Mouse (Mus musculus) heart, postnatal 0 days (tissue): Measurements from ENCODE around the gene Dclre1b. TPM values are rescaled to one million over a fixed set of nuclear protein-coding genes. Genes with fewer than 3 reads are reported as not detected.
"Not testable (repeated sequence)": the region's sequence is repeated elsewhere in the genome, so short reads cannot be mapped to it uniquely, and the experiment has no call there.

ENCODE experiments used
- ATAC-seq: fragments of 200-750 bp; cut with Nextera tagmentation; 2 replicates; pipeline ENCODE4 v1.8.0; 2017; ENCODE audit warnings: low read depth, moderate number of reproducible peaks, moderate library complexity; ENCODE audit not compliant: insufficient read depth
- DNase-seq: peaks from one replicate; pipeline ENCODE4 v3.0.0-alpha.2; 2016; ENCODE audit warnings: low spot score
- H3K27ac ChIP-seq: fragments of 300-500 bp; sonication (generic); 2 replicates; pipeline ENCODE4 v1.5.1; 2014; ENCODE audit warnings: low read depth, mild to moderate bottlenecking
- H3K27me3 ChIP-seq: fragments of 300-500 bp; sonication (generic); 2 replicates; pipeline ENCODE4 v1.6.1; 2014; ENCODE audit warnings: low read length, mixed read lengths; ENCODE audit not compliant: control insufficient read depth, insufficient read depth
- H3K36me3 ChIP-seq: fragments of 300-500 bp; sonication (generic); replicated peaks from 2 replicates; pipeline ENCODE4 v1.6.1; 2014; ENCODE audit warnings: low read length, mixed read lengths; ENCODE audit not compliant: control insufficient read depth, insufficient read depth
- H3K4me1 ChIP-seq: fragments of 300-500 bp; sonication (generic); 2 replicates; pipeline ENCODE4 v1.6.1; 2014; ENCODE audit warnings: antibody characterized with exemption; ENCODE audit not compliant: control insufficient read depth, insufficient read depth
- H3K4me2 ChIP-seq: fragments of 300-500 bp; sonication (generic); 2 replicates; pipeline ENCODE4 v1.6.1; 2014; ENCODE audit warnings: low read depth, mild to moderate bottlenecking, low read length, moderate library complexity
- H3K4me3 ChIP-seq: fragments of 300-500 bp; sonication (generic); 2 replicates; pipeline ENCODE4 v1.5.1; 2014; ENCODE audit warnings: low read depth, low read length
- H3K9ac ChIP-seq: fragments of 300-500 bp; sonication (generic); replicated peaks from 2 replicates; pipeline ENCODE4 v1.6.1; 2014; ENCODE audit warnings: low read depth, low read length, mixed read lengths
- H3K9me3 ChIP-seq: fragments of 300-500 bp; sonication (generic); replicated peaks from 2 replicates; pipeline ENCODE4 v1.6.1; 2016; ENCODE audit warnings: low read length; ENCODE audit not compliant: control insufficient read depth
- CTCF ChIP-seq: IDR thresholded peaks from 2 replicates; pipeline ENCODE4 v1.5.1; 2016; ENCODE audit warnings: antibody characterized with exemption, control low read depth, low read depth
- EP300 ChIP-seq: IDR thresholded peaks from 2 replicates; pipeline ENCODE4 v1.6.1; 2016; ENCODE audit warnings: antibody characterized with exemption, low read depth
- WGBS: fragments of 180-500 bp; shearing (Covaris S2); extraction: QIAGEN DNeasy Blood & Tissue Kit; methylation state at CpG from one replicate; pipeline ENCODE4 v1.1.7; 2014; 5-methylcytosine and 5-hydroxymethylcytosine counted together
- polyA plus RNA-seq: library from polyadenylated mRNA; unstranded; fragments of >200 nt; fragmentation: Nextera tagmentation; extraction: Ambion mirVana; gene quantifications from 2 replicates; pipeline ENCODE4 v1.2.1, GENCODE M21; 2015
- total RNA-seq: library from RNA; depleted of rRNA; stranded (reverse); fragments of >200 nt; gene quantifications from 2 replicates; pipeline ENCODE4 v1.2.3, GENCODE M21; 2014; ENCODE audit warnings: low replicate concordance

Dclre1b gene
- total and polyA plus RNA-seq, 2 experiments from 2014 or later = 3.9 to 14.2 TPM

- no peak for DNase-seq
- H3K36me3 ChIP-seq = peaks cover 29% of the 10 kb centered on the region
- 93% methylated on average over 1 of the region's 1 CpGs for WGBS
- no peak for ATAC-seq
- peaks cover 9% of the 10 kb centered on the region; the same call in 1 of the 2 replicates for H3K4me1 ChIP-seq
- no peaks in the 10 kb centered on the region for H3K27me3 ChIP-seq
- no peaks in the 10 kb centered on the region for H3K9me3 ChIP-seq
- H3K27ac ChIP-seq = no peak overlapping the region
- no peak overlapping the region for H3K4me2 ChIP-seq
- no peak overlapping the region for H3K9ac ChIP-seq
- no peak overlapping the region for H3K4me3 ChIP-seq
- no peak for TF ChIP-seq EP300
- TF ChIP-seq CTCF = no peak
Measured at GRCm38 (mm10) chr3:103805671-103806070, 3.6 kb downstream of the Dclre1b start.

- TF ChIP-seq EP300 = no peak
- no peak for TF ChIP-seq CTCF
- ATAC-seq (no peak), DNase-seq (no peak)
- Histone ChIP-seq H3K4me3 (no peak overlapping the region), H3K27ac (peak overlapping the region; percentile 96), H3K36me3 (peaks cover 29% of the 10 kb centered on the region), H3K9ac (no peak overlapping the region), H3K9me3 (no peaks in the 10 kb centered on the region), H3K27me3 (no peaks in the 10 kb centered on the region), H3K4me1 (peaks cover 9% of the 10 kb centered on the region; the same call in 1 of the 2 replicates), H3K4me2 (no peak overlapping the region)
- 65% methylated on average over 8 of the region's 8 CpGs for WGBS
Measured at GRCm38 (mm10) chr3:103802861-103803260, 6.4 kb downstream of the Dclre1b start.

GRCm38 (mm10) chr3:103801631-103802531, 7.4 kb downstream of the Dclre1b start:
- TF ChIP-seq EP300 (peak; percentile 89), CTCF (no peak; the same call in 1 of the 2 replicates)
- Histone ChIP-seq H3K9me3 (no peaks in the 10 kb centered on the region), H3K4me1 (peaks cover 9% of the 10 kb centered on the region; the same call in 1 of the 2 replicates), H3K27ac (peak overlapping the region; percentile 96), H3K27me3 (no peaks in the 10 kb centered on the region), H3K36me3 (peaks cover 29% of the 10 kb centered on the region), H3K4me2 (peak overlapping the region; percentile 38), H3K9ac (0 out of 2 replicates have a peak overlapping the region, but pooled peaks have one; percentile 25), H3K4me3 (no peak overlapping the region)
- 17% methylated on average over 10 of the region's 10 CpGs for WGBS
- DNase-seq = peak; percentile 97
- ATAC-seq = peak; percentile 99

- ATAC-seq = no peak
- 39% methylated on average over 2 of the region's 2 CpGs for WGBS
- H3K9ac ChIP-seq = no peak overlapping the region
Measured at GRCm38 (mm10) chr3:103799507-103799906, 9.7 kb downstream of the Dclre1b start.

GRCm38 (mm10) chr3:103796389-103796788, 12.9 kb downstream of the Dclre1b start:
- Histone ChIP-seq H3K27me3 (no peaks in the 10 kb centered on the region), H3K27ac (no peak overlapping the region), H3K4me2 (no peak overlapping the region), H3K9me3 (no peaks in the 10 kb centered on the region), H3K9ac (no peak overlapping the region), H3K36me3 (no peaks in the 10 kb centered on the region), H3K4me3 (no peak overlapping the region), H3K4me1 (peaks cover 7% of the 10 kb centered on the region)
- no peak for TF ChIP-seq CTCF
- TF ChIP-seq EP300 = no peak
- WGBS = 59% methylated on average over 2 of the region's 2 CpGs
- ATAC-seq (no peak), DNase-seq (no peak)

More at GRCm38 (mm10) chr3:103799507-103799906, 9.7 kb downstream of the Dclre1b start:
- H3K9me3 ChIP-seq = no peaks in the 10 kb centered on the region
- H3K4me1 ChIP-seq = peaks cover 9% of the 10 kb centered on the region; the same call in 1 of the 2 replicates
- peaks cover 15% of the 10 kb centered on the region for H3K36me3 ChIP-seq
- DNase-seq = no peak
- H3K27me3 ChIP-seq = no peaks in the 10 kb centered on the region
- no peak overlapping the region for H3K4me2 ChIP-seq
- TF ChIP-seq CTCF (no peak), EP300 (no peak)
- no peak overlapping the region for H3K4me3 ChIP-seq
- H3K27ac ChIP-seq = no peak overlapping the region

- peaks cover 20% of the 10 kb centered on the region; the same call in 1 of the 2 replicates for H3K4me1 ChIP-seq
- H3K4me3 ChIP-seq = no peak overlapping the region
- H3K9ac ChIP-seq = no peak overlapping the region
- peak overlapping the region; percentile 95 for H3K27ac ChIP-seq
- no peaks in the 10 kb centered on the region for H3K27me3 ChIP-seq
- 64% methylated on average over 1 of the region's 1 CpGs for WGBS
- no peaks in the 10 kb centered on the region for H3K9me3 ChIP-seq
- ATAC-seq = no peak
- no peaks in the 10 kb centered on the region for H3K36me3 ChIP-seq
- no peak for TF ChIP-seq CTCF
- peak; percentile 65; the same call in 1 of the 2 replicates for TF ChIP-seq EP300
- DNase-seq = peak; percentile 36
- H3K4me2 ChIP-seq = no peak overlapping the region
Measured at GRCm38 (mm10) chr3:103792566-103792965, 16.7 kb downstream of the Dclre1b start.

GRCm38 (mm10) chr3:103792111-103792406, 17.2 kb downstream of the Dclre1b start:
- whole genome bisulfite sequencing = 71% methylated on average over 5 of the region's 5 CpGs
- H3K9me3 ChIP-seq, H3K9ac ChIP-seq, DNase-seq, H3K27me3 ChIP-seq, ATAC-seq, H3K36me3 ChIP-seq: not testable (repeated sequence)
- H3K4me3 ChIP-seq = 0 out of 2 replicates have a peak overlapping the region, but pooled peaks have one; percentile 97
- H3K4me2 ChIP-seq = peak overlapping the region; percentile 83
- H3K4me1 ChIP-seq = peaks cover 23% of the 10 kb centered on the region
- peak overlapping the region; percentile 95 for H3K27ac ChIP-seq
